Comparison of ENCODE assay signal across 10 mouse cellular contexts in the genomic region with DNA sequence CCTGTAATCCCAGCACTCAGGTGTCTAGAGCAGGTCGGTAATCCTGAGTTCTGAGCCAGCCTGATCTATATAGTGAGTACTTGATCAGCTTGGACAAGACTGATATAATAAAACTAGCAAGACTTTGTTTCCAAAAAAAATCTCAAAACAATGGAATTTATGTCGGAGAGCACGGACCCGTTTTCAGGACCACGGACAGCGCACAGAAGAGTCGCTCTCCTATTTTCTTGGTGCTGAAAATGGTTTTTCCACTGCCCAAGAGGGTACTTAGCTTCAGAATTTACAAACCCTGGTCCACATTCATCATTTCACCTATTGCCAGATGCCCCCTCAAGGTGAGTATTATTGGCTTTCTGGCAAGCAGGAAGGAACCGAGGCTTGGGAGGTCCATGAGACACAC. TPM values are rescaled to one million over a fixed set of nuclear protein-coding genes. Genes with fewer than 3 reads are reported as not detected.
DNase-seq lines count a peak whose midpoint lies in the region; ATAC-seq and TF ChIP-seq lines count a peak whose summit lies in the region.
"Had no signal": no experiment of that assay in that cellular context is flagged by ENCODE, and none has a peak within 500 bp of the region (broad histone marks: within the 10 kb centered on the region; RNA-seq: fewer than 3 reads in every experiment).

No protein-coding gene starts in this region.

- H3K36me3 ChIP-seq in hindbrain, embryonic 11.5 days (ENCODE audit: control insufficient read depth, insufficient read depth, low read length) = no peaks in the 10 kb centered on the region
- H3K36me3 ChIP-seq in hindbrain, postnatal 0 days (ENCODE audit: insufficient read depth, low read length) = no peaks in the 10 kb centered on the region
- no peaks in the 10 kb centered on the region; the same call in 1 of the 2 replicates for H3K36me3 ChIP-seq in forebrain, postnatal 0 days (ENCODE audit: insufficient read depth)
- no peaks in the 10 kb centered on the region for H3K36me3 ChIP-seq in stomach, embryonic 15.5 days

- peaks cover 7% of the 10 kb centered on the region; the same call in 1 of the 2 replicates for H3K27me3 ChIP-seq in hindbrain, embryonic 11.5 days (ENCODE audit: control insufficient read depth, insufficient read depth, low read length)
- no peaks in the 10 kb centered on the region for H3K27me3 ChIP-seq in hindbrain, postnatal 0 days (ENCODE audit: insufficient read depth, low read length)
- no peaks in the 10 kb centered on the region for H3K27me3 ChIP-seq in forebrain, postnatal 0 days (ENCODE audit: insufficient read depth, low read length)
- peaks cover 33% of the 10 kb centered on the region for H3K27me3 ChIP-seq in stomach, embryonic 15.5 days (replicated peaks)

- no peak overlapping the region for H3K9ac ChIP-seq in hindbrain, embryonic 11.5 days (ENCODE audit: low read depth, low read length)
- no peak overlapping the region for H3K9ac ChIP-seq in hindbrain, postnatal 0 days (replicated peaks; ENCODE audit: low read length)
- H3K9ac ChIP-seq in forebrain, postnatal 0 days = no peak overlapping the region
- no peak overlapping the region for H3K9ac ChIP-seq in stomach, embryonic 15.5 days

- WGBS in hindbrain, embryonic 11.5 days = 2% methylated on average over 8 of the region's 8 CpGs
- 15% methylated on average over 8 of the region's 8 CpGs for WGBS in hindbrain, postnatal 0 days
- WGBS in forebrain, postnatal 0 days = 8% methylated on average over 8 of the region's 8 CpGs
- 2% methylated on average over 8 of the region's 8 CpGs for WGBS in stomach, embryonic 15.5 days

- no peak overlapping the region for H3K27ac ChIP-seq in hindbrain, embryonic 11.5 days (ENCODE audit: low read depth, low read length)
- H3K27ac ChIP-seq in hindbrain, postnatal 0 days = no peak overlapping the region
- H3K27ac ChIP-seq in forebrain, postnatal 0 days (ENCODE audit: low read depth, low read length) = no peak overlapping the region
- no peak overlapping the region for H3K27ac ChIP-seq in stomach, embryonic 15.5 days

- ATAC-seq in hindbrain, embryonic 11.5 days (ENCODE audit: low FRiP score) = no peak
- ATAC-seq in hindbrain, postnatal 0 days = no peak
- no peak for ATAC-seq in forebrain, postnatal 0 days
- ATAC-seq in stomach, embryonic 15.5 days (ENCODE audit: insufficient read depth, low FRiP score, low read depth) = no peak

- peak; percentile 80 for DNase-seq in hindbrain, embryonic 11.5 days (ENCODE audit: low spot score)
- DNase-seq in hindbrain, postnatal 0 days (ENCODE audit: low spot score) = no peak
- peak; percentile 28 for DNase-seq in urinary bladder, postnatal 14 days (ENCODE audit: low spot score)
- no peak for DNase-seq in urinary bladder, postnatal 10 days (ENCODE audit: low spot score)
- DNase-seq in forebrain, postnatal 0 days = no peak
- no peak for DNase-seq in thymus, postnatal 36 days
- no peak for DNase-seq in left cerebral cortex, adult 11 months (ENCODE audit: low spot score)
- DNase-seq: right cerebral cortex, adult 18-20 months had no signal

- no peak for TF ChIP-seq CTCF in hindbrain, postnatal 0 days (IDR thresholded peaks at IDR 0.05; ENCODE audit: low read depth)
- TF ChIP-seq CTCF in forebrain, postnatal 0 days (IDR thresholded peaks at IDR 0.05; ENCODE audit: low read depth) = no peak

- no peak overlapping the region for H3K4me3 ChIP-seq in hindbrain, embryonic 11.5 days (ENCODE audit: low read depth, low read length)
- H3K4me3 ChIP-seq in hindbrain, postnatal 0 days (ENCODE audit: low read length) = no peak overlapping the region
- no peak overlapping the region for H3K4me3 ChIP-seq in forebrain, postnatal 0 days (ENCODE audit: low read depth, low read length)
- 0 out of 2 replicates have a peak overlapping the region, but pooled peaks have one; percentile 53 for H3K4me3 ChIP-seq in stomach, embryonic 15.5 days (replicated peaks)
- H3K4me3 ChIP-seq: erythroblast, embryonic 14.5 days had no signal

- H3K4me1 ChIP-seq in hindbrain, embryonic 11.5 days (replicated peaks; ENCODE audit: control insufficient read depth, insufficient read depth, low read length) = peaks cover 3% of the 10 kb centered on the region
- peaks cover 34% of the 10 kb centered on the region for H3K4me1 ChIP-seq in hindbrain, postnatal 0 days (ENCODE audit: insufficient read depth, low read length)
- peaks cover 44% of the 10 kb centered on the region for H3K4me1 ChIP-seq in forebrain, postnatal 0 days (ENCODE audit: insufficient read depth)
- peaks cover 7% of the 10 kb centered on the region for H3K4me1 ChIP-seq in stomach, embryonic 15.5 days

- no peak overlapping the region for H3K4me2 ChIP-seq in hindbrain, embryonic 11.5 days (replicated peaks; ENCODE audit: low read depth, low read length)
- no peak overlapping the region for H3K4me2 ChIP-seq in hindbrain, postnatal 0 days (ENCODE audit: low read depth, low read length)
- peak overlapping the region; percentile 81; the same call in 1 of the 2 replicates for H3K4me2 ChIP-seq in forebrain, postnatal 0 days (ENCODE audit: low read depth)
- H3K4me2 ChIP-seq in stomach, embryonic 15.5 days = no peak overlapping the region

- H3K9me3 ChIP-seq in hindbrain, embryonic 11.5 days (ENCODE audit: control insufficient read depth, low read length) = no peaks in the 10 kb centered on the region
- no peaks in the 10 kb centered on the region for H3K9me3 ChIP-seq in hindbrain, postnatal 0 days (ENCODE audit: low read length)
- H3K9me3 ChIP-seq in forebrain, postnatal 0 days (ENCODE audit: low read length) = no peaks in the 10 kb centered on the region
- no peaks in the 10 kb centered on the region for H3K9me3 ChIP-seq in stomach, embryonic 15.5 days

RNA-seq across cellular contexts. Expression of a gene that starts 1.0 kb away (rescaled TPM):
- polyA plus RNA-seq in hindbrain, embryonic 11.5 days (2014; fragmentation: Nextera tagmentation; extraction: Ambion mirVana) = 7.5 and 11.2 TPM in 2 replicates
- total RNA-seq in hindbrain, postnatal 0 days (2014; rRNA removed) = 146 and 153 TPM in 2 replicates
- 18.3 and 19.9 TPM in 2 replicates for polyA plus RNA-seq in hindbrain, postnatal 0 days (2015; fragmentation: Nextera tagmentation; extraction: Ambion mirVana)
- 213 and 219 TPM in 2 replicates for total RNA-seq in forebrain, postnatal 0 days (2014; rRNA removed)
- 37.1 and 39.0 TPM in 2 replicates for polyA plus RNA-seq in forebrain, postnatal 0 days (2015; fragmentation: Nextera tagmentation; extraction: Ambion mirVana)
- 0.77 and 0.80 TPM in 2 replicates for polyA plus RNA-seq in stomach, embryonic 15.5 days (2015; fragmentation: Nextera tagmentation; extraction: Ambion mirVana)
- polyA plus RNA-seq: erythroblast, embryonic 14.5 days had no signal

RNA-seq across cellular contexts. Expression of a gene that starts 15.7 kb away (rescaled TPM):
- polyA plus RNA-seq in hindbrain, embryonic 11.5 days (2014; fragmentation: Nextera tagmentation; extraction: Ambion mirVana) = 2.3 and 2.5 TPM in 2 replicates
- total RNA-seq in hindbrain, postnatal 0 days (2014; rRNA removed) = 96.8 and 111 TPM in 2 replicates
- polyA plus RNA-seq in hindbrain, postnatal 0 days (2015; fragmentation: Nextera tagmentation; extraction: Ambion mirVana) = 202 and 222 TPM in 2 replicates
- total RNA-seq in forebrain, postnatal 0 days (2014; rRNA removed) = 32.7 and 38.1 TPM in 2 replicates
- 122 and 137 TPM in 2 replicates for polyA plus RNA-seq in forebrain, postnatal 0 days (2015; fragmentation: Nextera tagmentation; extraction: Ambion mirVana)
- 0.21 and 0.37 TPM in 2 replicates for polyA plus RNA-seq in stomach, embryonic 15.5 days (2015; fragmentation: Nextera tagmentation; extraction: Ambion mirVana)
- polyA plus RNA-seq: erythroblast, embryonic 14.5 days had no signal

RNA-seq across cellular contexts. Expression of a gene that starts 33.1 kb away (rescaled TPM):
- not detected in 2 replicates for polyA plus RNA-seq in hindbrain, embryonic 11.5 days (2014; fragmentation: Nextera tagmentation; extraction: Ambion mirVana)
- total RNA-seq in hindbrain, postnatal 0 days (2014; rRNA removed) = not detected in 2 replicates
- polyA plus RNA-seq in hindbrain, postnatal 0 days (2015; fragmentation: Nextera tagmentation; extraction: Ambion mirVana) = not detected in 2 replicates
- total RNA-seq in forebrain, postnatal 0 days (2014; rRNA removed) = not detected in 2 replicates
- not detected in 2 replicates for polyA plus RNA-seq in forebrain, postnatal 0 days (2015; fragmentation: Nextera tagmentation; extraction: Ambion mirVana)
- polyA plus RNA-seq in stomach, embryonic 15.5 days (2015; fragmentation: Nextera tagmentation; extraction: Ambion mirVana) = not detected in 2 replicates
- polyA plus RNA-seq: erythroblast, embryonic 14.5 days had no signal

RNA-seq across cellular contexts. Expression of a gene that starts 38.5 kb away (rescaled TPM):
- 12.0 and 13.2 TPM in 2 replicates for polyA plus RNA-seq in hindbrain, embryonic 11.5 days (2014; fragmentation: Nextera tagmentation; extraction: Ambion mirVana)
- 53.2 and 60.5 TPM in 2 replicates for total RNA-seq in hindbrain, postnatal 0 days (2014; rRNA removed)
- polyA plus RNA-seq in hindbrain, postnatal 0 days (2015; fragmentation: Nextera tagmentation; extraction: Ambion mirVana) = 143 and 153 TPM in 2 replicates
- 26.5 and 28.3 TPM in 2 replicates for total RNA-seq in forebrain, postnatal 0 days (2014; rRNA removed)
- polyA plus RNA-seq in forebrain, postnatal 0 days (2015; fragmentation: Nextera tagmentation; extraction: Ambion mirVana) = 44.2 and 61.1 TPM in 2 replicates
- polyA plus RNA-seq in stomach, embryonic 15.5 days (2015; fragmentation: Nextera tagmentation; extraction: Ambion mirVana) = 14.7 and 15.6 TPM in 2 replicates
- polyA plus RNA-seq: erythroblast, embryonic 14.5 days had no signal

RNA-seq across cellular contexts. Expression of a gene that starts 49.4 kb away (rescaled TPM):
- not detected in 2 replicates for polyA plus RNA-seq in hindbrain, embryonic 11.5 days (2014; fragmentation: Nextera tagmentation; extraction: Ambion mirVana)
- 0.22 and 0.37 TPM in 2 replicates for total RNA-seq in hindbrain, postnatal 0 days (2014; rRNA removed)
- 0.35 and 0.41 TPM in 2 replicates for polyA plus RNA-seq in hindbrain, postnatal 0 days (2015; fragmentation: Nextera tagmentation; extraction: Ambion mirVana)
- total RNA-seq in forebrain, postnatal 0 days (2014; rRNA removed) = 0.76 and 0.85 TPM in 2 replicates
- polyA plus RNA-seq in forebrain, postnatal 0 days (2015; fragmentation: Nextera tagmentation; extraction: Ambion mirVana) = 0.24 and 0.53 TPM in 2 replicates
- polyA plus RNA-seq in stomach, embryonic 15.5 days (2015; fragmentation: Nextera tagmentation; extraction: Ambion mirVana) = 7.9 and 8.7 TPM in 2 replicates
- polyA plus RNA-seq: erythroblast, embryonic 14.5 days had no signal

Comparison
In these comparisons a context has a peak if more than half of its experiments do, and no peak if none do; other contexts are left out.
1. DNase-seq: peak in hindbrain, embryonic 11.5 days (single experiment) and urinary bladder, postnatal 14 days (single experiment); none in hindbrain, postnatal 0 days (single experiment), urinary bladder, postnatal 10 days (single experiment), forebrain, postnatal 0 days (single experiment), thymus, postnatal 36 days (0 of 2) and left cerebral cortex, adult 11 months (single experiment).
2. RNA of a gene that starts 15.7 kb away (polyA plus RNA-seq): 202 to 222 TPM in hindbrain, postnatal 0 days and 122 to 137 TPM in forebrain, postnatal 0 days; 2.3 to 2.5 TPM in hindbrain, embryonic 11.5 days and 0.21 to 0.37 TPM in stomach, embryonic 15.5 days; every median in the first group is over 10 times any median in the second.